Mouse (Mus musculus) right cerebral cortex, postnatal 4 days (tissue): ENCODE measurements around the gene Tesmin.

Source experiments
- DNase-seq: peaks from one replicate; pipeline ENCODE4 v3.0.0-alpha.2; 2022

The Tesmin gene

DNA sequence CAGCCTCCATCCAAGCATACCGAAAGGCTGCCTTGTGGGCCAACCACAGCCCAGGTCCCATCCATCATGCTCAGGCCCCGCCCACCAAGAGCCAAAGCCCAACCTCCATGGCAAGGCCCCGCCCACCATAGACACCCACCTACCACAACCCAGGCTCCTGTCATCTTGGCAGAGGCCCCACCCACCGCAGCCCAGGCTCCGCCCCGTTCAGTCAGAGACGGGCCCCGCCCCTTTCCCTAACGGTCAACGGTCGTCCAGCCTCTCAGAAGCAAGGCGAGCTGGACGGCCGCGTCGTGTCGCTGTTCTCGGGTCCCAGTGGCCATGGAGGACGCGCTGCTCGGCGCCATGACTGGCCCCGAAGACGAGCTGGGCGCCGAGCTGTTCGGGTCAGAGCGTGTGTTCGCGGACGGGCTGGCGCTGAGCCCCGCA lies at the start of gene Tesmin:
Gene Tesmin (plus strand): TSS at position 229 of the 429 bp plus-strand sequence.
- DNase-seq: peak; percentile 91

DNA sequence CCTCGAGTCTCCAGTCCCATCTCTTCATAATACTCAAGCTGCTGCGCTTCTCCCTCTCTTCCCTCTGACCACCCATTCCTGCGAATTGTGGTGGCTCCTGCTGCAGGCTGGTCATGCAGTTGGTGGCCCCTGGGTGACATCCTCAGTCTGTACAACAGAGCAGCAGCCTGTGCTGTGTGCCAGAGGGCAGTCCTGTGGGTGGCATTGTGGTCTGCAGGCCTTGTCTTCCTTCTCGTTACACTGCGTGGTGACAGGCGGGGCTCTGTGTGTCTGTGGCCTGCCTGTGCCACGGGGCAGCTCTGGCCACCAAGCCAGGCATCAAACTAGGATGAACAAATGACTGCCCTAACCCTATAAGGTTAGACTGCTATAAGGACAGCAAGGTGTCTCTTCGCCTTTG lies 49.5 kb upstream of the Tesmin start:
- no peak for DNase-seq

DNA sequence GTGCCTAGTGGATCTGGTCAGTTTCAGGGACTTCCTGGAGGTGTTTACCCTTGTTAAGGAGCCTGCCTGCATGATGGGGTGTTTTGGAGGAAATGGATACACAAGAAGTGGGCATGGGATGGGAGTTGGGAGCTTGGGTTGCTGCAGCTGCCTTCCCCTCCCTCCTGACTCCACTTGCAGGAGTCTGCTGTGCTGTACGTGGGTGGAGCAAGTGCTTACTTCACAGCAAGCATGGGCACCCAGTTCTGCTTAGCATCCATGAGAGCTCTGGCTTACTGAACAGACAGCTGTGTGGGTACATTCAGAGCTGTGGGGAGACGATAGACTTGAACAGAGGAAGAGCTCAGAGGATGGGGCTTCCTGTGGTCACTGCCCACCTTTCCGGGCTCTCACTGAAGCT lies 47.6 kb upstream of the Tesmin start:
- no peak for DNase-seq

DNA sequence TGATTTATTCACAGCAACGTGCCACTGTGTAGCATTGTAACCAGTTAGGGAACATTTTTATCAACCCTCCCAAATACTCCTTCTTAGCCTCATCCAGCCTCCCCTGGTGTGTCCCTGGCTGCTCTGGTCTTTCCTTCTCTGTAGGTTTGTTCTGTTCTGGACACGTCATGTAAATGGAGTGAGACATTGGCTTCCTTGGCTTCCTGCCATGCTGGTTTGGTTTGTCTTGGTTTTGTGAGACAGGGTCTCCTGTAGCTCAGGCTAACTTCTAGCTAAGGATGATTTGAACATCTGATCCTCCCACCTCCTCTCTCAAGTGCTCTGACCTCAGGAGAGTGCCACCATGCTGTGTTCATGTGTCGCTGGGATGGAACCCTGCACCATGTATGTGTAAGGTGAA lies 44.7 kb upstream of the Tesmin start:
- DNase-seq: no peak

DNA sequence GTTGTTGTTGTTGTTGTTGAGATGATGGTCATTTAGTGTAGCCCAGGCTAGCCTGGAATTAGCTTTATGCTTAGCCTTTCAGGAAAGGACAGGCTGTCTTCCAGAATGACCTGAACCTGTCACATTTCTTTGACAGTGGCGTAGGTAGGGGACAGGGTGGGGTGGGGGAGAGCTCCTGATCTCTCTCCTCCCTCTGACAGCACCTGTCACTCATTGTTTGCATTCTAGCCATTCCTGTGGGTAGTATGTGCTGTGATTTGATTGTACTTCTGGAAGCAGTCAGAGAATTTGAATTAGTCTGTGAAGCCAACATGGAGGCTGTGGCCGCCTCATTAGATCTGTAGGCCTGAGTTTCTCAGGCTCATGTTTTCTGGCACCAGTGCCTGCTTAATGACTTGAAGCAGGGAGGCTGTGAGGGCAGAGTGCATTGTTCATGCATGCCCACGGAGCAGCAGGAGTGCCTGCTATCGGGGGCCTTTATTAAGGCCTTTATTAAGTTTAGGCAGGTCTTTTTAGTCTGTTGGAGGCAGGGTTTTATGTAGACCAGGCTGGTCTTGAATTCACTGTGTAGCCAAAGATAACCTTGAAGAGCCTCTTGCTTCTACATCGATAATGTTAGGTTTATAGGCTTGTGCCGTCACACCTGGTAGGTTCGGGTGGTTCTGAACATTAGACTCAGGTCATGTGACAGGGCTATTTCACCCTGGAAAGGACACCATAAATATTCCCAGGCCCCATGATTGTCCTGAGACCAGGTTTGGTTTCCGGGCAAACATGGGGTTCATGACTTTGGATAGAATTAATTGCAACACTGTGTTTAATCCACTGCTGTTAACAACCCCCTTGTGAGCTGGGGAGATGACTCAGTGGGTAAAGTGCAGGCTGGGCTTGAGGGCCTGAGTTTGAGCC lies 43.8 kb upstream of the Tesmin start:
- no peak for DNase-seq

DNA sequence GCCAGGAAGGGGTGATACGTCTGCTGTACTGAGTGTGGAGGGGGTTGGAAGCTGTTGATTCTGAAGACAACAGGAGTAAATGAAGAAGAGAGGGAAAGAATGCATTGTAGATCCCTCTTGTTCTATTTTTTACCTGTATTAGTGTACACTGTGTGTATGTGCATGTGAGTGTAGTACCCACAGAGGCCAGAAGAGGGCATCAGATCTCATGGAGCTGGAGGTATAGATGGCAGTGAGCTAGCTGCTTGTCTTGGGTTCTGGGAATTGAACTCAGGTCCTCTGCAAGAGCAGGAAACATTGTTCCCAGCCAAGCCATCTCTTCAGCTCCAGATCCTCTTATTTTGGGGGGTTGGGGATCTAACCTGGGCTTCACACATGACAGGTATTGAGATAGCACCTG lies 40.9 kb upstream of the Tesmin start:
- no peak for DNase-seq

DNA sequence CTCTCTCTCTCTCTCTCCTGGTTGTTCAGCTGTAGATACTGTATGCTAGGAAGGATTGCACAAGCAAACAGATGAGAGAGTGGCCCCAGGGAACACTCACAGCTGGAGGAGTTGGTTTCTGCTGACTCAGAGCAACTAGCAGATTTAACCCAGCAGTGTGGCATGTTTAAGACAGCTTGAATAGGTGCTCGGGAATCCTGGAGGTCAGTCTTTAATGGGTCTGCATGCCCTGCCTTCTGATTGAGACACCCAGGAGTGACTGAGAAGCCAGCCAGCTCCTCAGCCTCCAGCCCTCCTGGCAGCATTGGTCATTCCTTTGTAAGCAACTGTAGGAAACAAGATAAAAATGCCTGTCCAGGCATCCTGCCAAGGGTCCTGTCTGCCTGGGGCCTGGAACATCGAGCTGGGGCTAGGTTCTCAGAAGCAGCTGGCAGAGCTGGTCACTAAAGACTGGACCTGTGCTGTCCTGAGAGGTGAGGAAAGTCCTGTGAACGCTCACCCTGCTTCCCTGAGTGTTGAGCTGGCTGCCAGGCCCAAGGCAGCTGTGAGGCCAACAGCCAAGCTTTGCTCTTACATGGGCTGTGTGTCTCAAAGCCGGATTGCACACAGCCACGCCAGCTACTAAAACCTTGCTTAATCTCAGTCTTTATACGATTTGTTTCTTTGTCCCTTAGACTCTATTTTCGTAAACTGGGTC lies 35.1 kb upstream of the Tesmin start:
- DNase-seq: peak; percentile 35

DNA sequence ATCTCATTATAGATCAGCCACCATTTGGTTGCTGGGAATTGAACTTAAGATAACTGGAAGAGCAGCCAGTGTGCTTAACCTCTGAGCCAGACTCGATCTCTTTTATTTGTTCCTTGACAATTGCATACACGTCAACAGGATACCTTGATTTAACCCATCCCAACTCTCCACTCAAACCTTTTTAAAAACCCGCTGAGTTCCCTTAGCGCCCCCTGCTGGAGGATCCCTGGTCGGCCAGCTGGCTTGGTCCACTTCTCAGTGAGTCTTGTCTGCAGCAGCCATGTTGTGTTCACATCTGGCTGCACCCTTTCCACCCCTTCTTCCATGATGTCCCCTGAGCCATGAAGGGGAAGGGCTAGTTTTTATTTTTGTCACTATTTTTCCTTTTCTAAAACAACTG lies 33.6 kb upstream of the Tesmin start:
- DNase-seq: peak; percentile 53

DNA sequence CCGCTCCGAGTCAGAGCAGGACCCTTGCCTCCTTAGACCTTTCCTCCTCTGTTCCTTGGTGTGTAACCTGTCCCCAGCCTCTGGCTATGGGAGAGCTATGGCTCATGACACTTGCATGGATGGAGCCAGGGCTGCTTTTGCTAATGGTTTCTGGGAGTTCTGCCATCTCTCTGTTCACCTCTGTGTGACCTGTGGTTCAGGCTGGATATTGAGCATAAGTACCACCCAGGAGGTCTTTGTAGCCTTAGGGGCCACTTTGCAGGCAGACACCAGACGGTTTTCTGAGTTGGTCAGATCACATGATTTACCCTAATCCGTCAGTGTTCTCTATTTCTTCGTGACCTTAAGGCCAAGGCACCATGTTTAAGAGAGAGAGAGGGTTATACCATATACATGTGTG lies 32.1 kb upstream of the Tesmin start:
- no peak for DNase-seq

DNA sequence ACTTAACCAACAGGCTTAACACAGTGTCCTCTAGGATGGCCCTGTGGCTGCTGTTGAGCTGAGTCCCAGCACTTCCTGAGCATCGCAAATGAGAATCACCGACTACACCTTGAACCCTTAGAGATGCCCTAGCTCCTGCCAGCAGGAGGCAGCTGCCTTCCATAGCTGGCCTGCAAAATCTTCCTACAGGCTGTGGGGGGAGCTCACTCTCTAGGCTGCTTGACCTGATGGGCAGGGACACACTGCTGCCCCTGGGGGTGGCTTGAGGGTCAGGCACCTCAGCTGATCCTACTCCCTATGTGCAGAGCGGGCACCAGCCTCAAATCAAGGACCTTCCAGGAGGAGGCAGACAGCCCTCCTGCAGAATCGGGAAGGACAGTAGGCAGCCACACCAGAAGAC lies 31.0 kb upstream of the Tesmin start:
- DNase-seq: no peak

DNA sequence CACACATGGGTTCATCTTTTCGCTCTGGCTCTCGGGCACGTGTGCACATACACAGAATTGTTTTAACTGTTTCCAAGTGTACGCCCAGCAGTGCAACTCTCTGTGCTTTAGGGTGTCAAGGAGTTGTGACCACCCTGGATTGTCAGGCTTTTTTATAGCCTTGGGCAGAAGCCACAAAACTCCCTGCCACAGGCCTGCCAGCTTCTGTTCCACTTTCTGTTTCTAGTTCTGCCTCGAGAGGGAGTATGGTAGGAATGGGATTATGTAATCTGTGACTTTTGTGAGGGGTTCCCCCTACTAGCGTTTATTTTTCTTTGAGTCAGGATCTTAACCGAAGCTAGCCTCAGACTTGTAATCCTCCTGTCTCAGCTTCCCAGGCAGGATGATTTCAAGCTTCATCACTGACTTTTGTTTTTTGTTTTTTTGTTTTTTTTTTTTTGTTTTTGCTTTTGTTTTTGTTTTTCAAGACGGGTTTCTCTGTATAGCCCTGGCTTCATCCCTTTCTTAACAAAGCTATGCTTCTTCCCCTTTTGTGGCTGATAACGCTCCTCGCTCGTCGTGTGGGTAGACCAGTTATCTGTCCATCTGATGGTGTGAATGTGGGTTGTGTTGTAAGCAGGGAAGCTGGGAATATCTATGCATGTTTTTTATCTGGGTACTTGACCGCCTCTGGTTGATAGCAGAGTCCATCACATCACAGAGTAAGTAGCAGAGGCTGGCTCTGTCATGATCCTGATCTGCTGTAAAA lies 28.6 kb upstream of the Tesmin start:
- DNase-seq: no peak

DNA sequence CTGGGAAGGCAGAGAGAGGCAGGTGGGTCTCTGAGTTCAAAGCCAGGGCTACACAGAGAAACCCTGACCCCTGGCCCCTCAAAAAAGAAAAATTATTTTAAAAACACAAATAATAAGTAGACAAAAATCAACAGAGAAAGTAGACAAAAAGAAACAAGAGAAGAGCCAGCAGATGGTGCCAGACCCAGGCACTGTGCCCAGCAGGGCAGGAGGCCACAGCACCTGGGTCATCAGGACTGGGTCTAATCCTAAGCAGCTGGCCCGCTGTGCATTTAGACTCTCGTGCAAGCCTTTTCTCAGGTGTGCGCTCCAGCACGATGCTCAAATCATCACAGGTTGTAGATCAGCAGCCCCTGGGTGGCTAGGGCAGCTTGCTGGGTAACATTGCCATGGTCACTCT lies 25.1 kb upstream of the Tesmin start:
- DNase-seq: no peak

DNA sequence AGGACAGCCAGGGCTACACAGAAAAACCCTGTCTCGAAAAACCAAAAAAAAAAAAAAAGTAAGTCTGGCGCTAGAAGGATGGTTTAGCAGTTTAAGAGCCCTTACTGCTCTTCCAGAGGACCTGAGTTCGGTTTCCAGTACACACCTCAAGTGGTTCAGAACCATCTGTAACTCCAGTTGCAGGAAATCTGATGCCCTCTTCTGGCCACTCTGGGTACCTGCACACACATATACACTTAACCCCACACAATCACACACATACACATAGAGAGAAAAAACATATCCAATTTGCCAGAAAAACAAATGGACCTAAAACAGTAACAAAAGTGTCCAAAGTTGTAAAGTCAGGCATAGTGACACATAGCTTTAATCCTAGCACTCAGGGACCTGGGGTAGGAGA lies 23.6 kb upstream of the Tesmin start:
- no peak for DNase-seq

DNA sequence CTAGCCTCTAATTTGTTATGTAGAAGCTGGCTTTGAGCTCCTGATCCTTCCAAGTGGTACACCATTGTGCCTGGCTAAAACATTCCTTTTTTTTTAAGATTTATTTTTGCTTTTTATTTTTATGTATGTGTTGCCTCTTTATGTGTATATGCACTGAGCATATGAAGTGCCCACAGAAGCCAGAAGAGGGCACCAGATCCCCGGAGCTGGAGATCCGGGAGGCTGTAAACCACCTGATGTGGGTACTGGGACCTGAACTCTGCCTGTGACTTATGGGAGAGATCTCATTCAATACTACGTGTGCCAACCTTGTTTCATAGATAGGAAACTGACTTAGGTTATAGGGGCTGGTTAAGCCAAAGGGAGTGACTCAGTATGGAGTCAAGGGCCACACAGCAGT lies 20.4 kb upstream of the Tesmin start:
- DNase-seq: no peak

DNA sequence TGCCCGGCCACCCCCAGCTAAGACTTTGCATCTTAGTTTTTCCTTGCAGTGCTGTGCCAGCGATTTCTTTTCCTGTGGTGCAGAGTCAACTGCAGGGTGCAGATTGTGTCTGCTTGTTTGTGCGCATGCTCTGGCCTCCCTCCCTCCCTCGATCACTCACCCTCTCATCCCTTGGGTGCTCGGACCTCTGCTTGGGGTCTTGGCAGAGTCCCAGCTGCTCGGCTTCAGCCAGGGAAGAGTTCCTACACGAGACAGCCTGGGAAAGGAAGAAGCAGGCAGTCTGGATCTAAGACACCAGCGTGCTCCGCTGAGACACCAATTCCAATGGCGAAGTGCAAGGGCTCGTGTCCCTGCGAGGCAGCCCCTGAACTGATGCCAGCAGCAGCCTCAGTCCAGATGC lies 15.3 kb upstream of the Tesmin start:
- no peak for DNase-seq

DNA sequence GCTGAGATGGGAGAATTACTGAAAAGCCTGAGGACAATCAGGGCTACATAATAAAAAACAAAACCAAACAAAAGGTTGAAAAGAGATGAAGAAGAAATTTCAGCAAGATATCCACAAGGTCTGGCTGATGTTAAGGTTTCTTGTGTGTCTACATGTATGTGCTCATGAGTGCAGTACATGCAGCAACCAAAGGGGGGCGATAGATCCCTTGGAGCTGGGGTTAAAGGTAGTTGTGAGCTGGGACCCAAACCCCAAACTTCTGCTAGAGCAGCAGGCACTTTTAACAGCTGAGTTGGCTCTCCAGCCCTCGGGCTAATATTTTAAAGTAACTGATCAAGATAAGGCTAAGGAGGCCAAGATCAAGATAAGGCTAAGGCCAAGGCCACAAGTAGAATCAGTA lies 14.6 kb upstream of the Tesmin start:
- no peak for DNase-seq

DNA sequence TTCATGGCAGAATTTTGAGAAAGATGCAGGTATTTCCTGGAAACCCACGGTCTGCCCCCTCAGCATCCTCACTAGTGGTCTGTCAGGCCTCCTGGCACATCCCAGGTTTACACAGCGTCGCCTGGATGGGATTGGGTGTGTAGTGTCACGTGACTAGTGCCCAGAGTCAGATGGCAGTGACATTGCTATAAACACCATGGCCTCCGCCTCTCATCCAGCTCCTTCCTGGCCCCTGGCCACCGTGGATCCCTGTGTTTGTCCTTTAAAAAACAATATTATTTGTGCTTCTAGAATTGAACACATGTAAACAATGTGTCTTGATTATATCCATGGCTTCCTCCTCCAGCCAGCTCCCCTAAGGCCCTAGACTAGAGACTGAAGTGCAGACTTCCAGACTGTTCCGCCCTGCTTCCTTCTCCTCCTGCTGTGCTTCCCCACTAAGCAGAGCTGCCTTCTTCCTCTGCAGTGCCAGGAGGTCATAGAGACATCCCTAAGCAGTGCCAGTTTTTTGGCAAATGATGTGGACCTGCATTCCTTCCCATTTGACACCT lies 12.6 kb upstream of the Tesmin start:
- DNase-seq: no peak

DNA sequence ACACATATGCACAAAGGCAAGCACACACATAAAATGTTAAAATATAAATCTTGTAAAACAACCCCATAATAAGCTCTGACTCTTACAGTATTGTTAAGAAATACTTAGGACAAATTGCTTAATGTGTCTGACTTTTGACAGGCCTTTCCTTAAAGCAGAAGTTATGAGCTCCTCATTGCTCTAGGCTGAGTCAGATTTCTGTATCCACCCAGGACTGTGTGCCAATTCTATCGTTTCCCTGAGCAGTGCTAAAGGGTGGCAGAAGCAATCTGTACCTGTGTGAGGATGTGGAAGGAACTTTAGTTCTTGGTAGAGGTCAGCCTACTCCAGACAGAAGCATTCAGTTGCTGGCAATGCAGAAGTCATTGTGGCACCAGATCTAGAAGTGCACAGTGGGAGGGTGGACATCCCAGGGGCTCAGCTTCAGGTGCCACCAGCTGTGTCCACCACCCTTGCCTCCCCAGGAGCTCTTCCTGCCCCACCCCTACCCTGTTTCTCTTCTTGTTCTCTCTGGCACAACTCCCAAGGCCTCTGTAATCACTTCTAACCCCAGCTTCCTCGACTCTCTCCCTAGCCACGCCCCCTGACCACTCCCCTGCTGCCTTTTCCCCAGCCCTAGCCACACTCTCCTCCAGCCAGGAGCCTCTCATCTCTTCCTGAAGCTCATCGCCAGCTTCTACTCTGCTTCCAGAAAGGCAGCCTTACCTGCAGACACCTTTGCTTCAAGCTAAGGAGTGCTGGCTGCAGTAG lies 11.5 kb upstream of the Tesmin start:
- DNase-seq: no peak

DNA sequence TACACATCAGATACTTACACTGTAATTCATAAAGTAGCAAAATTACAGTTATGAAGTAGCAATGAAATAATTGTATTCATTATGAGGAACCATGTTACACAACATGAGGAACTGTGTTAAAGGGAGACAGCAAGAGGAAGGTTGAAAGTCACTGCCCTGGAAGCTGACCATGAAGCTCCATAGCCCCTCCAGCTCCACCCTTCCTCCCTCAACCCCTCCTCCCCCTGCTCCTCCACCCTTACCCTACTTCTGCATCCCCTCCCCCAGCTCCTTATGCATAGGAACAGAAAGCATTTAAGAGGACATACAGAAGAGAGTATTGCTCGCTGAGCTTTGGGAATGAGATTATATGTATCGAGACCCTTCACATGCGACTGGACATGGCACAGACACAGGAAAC lies 10.0 kb upstream of the Tesmin start:
- DNase-seq: no peak

DNA sequence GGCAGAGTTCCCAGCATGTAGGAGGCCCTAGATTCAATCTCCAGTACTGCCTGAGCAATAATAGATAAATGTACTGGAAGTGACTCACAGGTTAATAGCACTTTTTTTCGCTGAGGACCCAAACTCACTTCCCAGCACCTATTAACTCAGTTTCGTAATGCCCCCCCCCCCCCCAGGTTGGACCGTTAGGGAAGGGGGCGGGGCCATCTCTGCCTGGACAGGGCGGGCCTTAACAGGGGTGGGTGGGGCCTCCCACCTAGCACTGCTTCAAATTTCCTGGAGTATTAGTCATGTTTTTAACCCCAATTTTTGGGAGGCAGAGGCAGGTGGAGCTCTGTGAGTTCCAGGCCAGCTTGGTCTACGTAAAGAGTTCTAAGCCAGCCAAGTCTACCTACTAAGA lies 596 bp upstream of the Tesmin start:
- DNase-seq: no peak

DNA sequence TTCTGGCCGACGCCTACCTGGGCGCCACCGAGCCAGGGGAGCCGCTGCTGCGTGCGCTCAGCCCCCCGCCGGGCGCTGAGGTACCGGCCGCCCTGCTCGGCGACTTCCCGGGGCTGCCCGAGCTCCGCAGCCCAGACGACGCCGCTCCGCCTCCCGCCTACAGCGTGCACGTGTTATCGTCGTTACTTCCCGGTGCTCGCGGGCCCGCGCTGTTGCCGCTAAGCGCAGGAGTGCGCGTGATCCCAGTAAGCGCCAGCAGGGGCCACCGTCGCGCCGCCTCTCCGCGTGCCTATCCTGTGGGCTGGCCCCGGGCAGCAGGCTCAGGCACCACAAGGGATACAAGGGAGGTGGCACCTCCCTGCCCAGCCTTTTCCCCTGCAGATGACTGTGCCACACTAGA lies 432 bp downstream of the Tesmin start:
- DNase-seq: peak; percentile 92

DNA sequence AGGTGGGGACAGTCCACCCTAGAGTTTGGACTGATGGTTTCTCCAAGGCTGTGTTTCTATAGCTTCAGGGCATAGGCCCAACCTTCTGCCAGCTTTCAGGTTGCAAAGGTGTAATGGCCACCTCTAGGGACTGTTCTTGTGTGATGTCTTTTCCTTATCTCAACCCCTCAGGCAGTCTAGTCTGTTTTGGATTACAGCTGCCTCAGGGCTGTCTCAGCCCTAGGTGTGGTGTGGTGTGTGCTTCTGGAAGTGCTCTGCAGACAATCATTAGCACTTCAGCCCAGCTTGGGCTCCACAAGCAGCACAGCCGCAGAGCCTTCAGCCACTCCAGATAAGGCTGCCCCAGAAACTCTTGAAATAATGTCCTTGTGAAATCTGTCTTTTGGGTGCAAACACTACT lies 3.7 kb downstream of the Tesmin start:
- DNase-seq: no peak

DNA sequence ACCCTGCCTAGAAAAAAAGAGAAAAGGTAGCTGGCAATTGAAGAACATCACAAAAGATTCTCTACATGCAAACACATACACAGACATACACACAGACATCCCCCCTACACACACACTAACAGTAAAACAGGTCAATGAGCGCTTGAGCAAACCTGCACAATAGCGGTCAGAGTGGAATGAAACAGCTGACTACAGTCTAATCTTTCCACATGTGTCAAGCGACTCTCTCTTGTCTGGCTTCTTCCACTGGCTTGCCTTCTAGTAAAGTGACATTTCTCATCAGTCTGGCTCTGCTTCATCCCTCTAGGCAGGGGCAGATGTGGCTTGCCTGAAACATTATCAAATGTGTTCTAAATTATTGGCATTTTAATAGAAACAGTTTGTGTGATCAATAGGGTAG lies 5.6 kb downstream of the Tesmin start:
- DNase-seq: no peak
